Mouse (Mus musculus): ENCODE measurements around the gene Tmem230.
"Not testable (repeated sequence)": the region's sequence is repeated elsewhere in the genome, so short reads cannot be mapped to it uniquely, and the experiment has no call there.

Gene Tmem230

GRCm38 (mm10) chr2:132247539-132248313 is at the start of gene Tmem230:
Gene Tmem230, minus strand, starts transcription at chr2:132247807.
- peak; percentile 89 to 93 for DNase-seq (ENCODE audit: low spot score in 2 of 2)

DNA sequence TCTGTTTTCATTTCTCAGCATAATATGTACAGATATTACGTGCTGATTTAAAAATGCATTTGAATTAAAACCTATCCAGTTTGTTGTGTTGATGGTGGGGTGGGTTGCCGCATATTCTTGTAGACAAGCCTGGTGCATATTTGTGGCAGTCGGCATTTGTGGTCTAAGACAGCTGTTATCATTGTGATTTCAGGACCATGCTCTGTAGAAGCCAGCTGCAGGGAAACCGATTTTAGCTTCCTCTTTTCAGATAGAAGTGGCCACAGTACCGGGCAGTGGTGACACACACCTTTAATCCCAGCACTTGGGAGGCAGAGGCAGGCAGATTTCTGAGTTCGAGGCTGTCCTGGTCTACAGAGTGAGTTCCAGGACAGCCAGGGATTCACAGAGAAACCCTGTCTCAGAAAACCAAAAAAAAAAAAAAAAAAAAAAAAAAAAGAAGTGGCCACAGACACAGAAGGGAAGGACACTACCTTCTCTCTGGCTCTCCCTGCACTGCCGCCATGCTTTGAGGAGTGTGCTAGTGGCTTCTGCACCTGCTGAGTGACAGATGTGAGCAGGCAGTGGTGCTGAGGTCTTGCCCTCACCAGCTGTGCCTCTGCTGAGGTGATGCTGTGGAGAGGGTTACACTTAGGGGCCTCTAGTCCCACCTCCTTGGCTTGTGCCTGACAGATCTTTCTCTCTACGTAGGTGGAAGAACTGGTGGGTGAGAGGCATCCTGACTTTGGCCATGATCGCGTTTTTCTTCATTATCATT is 46.3 kb upstream of the Tmem230 start:
- DNase-seq (ENCODE audit: low spot score in 2 of 2), result no peak

DNA sequence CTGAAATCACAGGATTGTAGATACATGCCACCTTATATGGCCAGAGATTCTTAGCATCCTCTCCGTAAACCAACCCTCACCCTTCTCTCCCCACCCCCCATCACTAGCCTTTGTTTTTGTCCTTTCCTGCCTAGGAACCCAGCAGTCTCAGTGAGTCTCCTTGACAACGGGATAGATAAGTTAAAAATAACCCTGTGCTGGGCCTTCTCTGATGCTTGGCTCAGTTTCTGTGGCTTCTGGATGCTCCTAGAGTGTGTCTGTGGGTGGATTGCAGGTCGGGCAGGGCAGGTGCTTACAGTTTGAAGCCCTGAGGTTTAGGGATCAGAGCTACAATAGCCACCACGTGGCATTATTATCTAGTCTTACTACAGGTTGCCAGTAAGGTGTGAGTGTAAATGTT is 44.5 kb upstream of the Tmem230 start:
- peak in 1 of 2 experiments; percentile 44 for DNase-seq (ENCODE audit: low spot score in 2 of 2)

- no peak for DNase-seq (ENCODE audit: low spot score in 2 of 2)
Measured at GRCm38 (mm10) chr2:132291265-132291664, 43.7 kb upstream of the Tmem230 start.

DNA sequence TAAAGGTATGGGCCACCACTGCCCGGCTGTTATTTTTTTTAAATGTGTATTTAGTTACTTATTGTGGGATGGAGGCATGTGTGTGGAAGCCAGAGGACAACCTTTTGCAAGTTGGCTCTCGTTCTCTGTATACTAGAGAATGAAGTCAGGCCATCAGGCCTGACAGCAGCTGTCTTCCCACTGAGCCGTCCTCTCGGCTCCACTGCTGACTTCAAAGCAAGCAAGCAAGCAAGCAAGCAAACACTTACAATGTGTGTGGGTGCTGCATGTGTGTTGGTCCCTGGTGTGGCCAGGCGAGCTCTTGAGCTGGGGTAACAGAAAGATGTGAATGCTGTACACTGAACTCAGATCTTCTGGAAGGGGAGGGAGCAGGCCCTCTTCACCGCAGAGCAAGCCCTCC is 43.2 kb upstream of the Tmem230 start:
- DNase-seq (ENCODE audit: low spot score in 2 of 2), result no peak

- DNase-seq (ENCODE audit: low spot score in 2 of 2), result not testable (repeated sequence)
Measured at GRCm38 (mm10) chr2:132289213-132289612, 41.6 kb upstream of the Tmem230 start.

GRCm38 (mm10) chr2:132286376-132287076 is 38.9 kb upstream of the Tmem230 start:
- no peak for DNase-seq (ENCODE audit: low spot score in 2 of 2)

DNA sequence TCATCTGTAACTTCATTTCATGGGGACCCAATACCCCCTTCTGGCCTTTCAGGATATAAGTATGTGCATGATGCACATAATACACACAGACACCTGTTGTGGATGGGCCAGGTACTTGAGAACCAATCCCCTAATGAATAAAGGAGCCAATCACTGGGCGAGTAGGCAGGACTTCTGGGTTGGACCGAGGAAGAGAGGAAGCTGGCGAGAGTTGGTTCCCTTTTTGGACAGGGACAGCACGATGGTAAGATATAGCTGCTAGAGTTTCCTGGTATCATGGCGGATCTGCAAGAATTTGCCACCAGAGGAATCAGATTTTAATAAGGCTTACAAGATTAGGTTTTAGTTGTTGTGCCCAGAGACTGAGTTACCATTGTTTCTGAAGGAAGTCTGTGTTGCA is 38.1 kb upstream of the Tmem230 start:
- DNase-seq (ENCODE audit: low spot score in 2 of 2), result not testable (repeated sequence)

- no peak for DNase-seq (ENCODE audit: low spot score in 2 of 2)
Measured at GRCm38 (mm10) chr2:132284492-132285139, 37.0 kb upstream of the Tmem230 start.

- no peak for DNase-seq (ENCODE audit: low spot score in 2 of 2)
Measured at GRCm38 (mm10) chr2:132283236-132284070, 35.8 kb upstream of the Tmem230 start.

GRCm38 (mm10) chr2:132282453-132283174 is 35.0 kb upstream of the Tmem230 start:
- DNase-seq (ENCODE audit: low spot score in 2 of 2), result no peak

DNA sequence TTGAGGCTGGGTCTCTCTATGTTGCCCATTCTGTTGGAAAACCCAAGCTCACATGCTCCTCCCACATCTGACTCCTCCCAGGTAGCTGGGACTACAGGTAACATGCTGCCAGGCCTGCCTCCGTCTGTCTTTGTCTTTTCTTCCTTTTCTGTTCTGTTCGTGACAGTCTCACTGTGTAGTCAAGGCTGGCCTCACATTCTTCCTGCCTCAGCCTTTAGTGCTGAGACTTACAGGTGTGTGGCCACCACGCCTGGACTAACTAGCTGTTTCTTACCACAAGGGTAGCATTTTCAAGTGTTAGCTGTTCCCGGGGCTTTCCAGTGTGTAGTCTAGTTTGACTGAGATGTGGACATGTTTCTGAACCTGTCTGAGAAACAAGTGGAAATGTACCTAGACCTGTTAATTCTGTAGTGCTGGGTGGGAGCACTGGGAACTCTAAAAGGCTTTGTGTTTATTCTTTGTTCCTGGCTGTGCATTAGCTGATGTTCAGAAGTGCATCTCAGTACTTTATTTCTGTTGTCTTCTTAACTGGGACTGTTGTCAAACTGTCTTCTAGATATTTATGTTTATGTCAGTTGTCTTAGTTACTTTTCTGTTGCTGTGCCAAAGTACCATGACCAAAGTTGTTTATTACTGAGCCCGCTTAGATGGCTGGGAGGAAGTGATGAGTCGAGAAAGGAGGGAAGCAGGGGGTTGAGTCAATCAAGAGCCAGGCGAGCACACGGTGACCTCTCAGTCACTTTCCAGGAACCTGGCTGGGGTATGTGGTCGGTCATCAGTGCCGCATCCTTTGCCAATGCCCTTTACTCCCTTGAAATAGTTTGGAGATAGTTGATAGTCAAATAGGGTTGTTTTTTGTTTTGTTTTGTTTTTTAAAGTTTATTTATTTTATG is 34.2 kb upstream of the Tmem230 start:
- DNase-seq (ENCODE audit: low spot score in 2 of 2), result no peak

GRCm38 (mm10) chr2:132280518-132281120 is 33.0 kb upstream of the Tmem230 start:
- no peak for DNase-seq (ENCODE audit: low spot score in 2 of 2)

GRCm38 (mm10) chr2:132279978-132280377 is 32.4 kb upstream of the Tmem230 start:
- no peak for DNase-seq (ENCODE audit: low spot score in 2 of 2)

DNA sequence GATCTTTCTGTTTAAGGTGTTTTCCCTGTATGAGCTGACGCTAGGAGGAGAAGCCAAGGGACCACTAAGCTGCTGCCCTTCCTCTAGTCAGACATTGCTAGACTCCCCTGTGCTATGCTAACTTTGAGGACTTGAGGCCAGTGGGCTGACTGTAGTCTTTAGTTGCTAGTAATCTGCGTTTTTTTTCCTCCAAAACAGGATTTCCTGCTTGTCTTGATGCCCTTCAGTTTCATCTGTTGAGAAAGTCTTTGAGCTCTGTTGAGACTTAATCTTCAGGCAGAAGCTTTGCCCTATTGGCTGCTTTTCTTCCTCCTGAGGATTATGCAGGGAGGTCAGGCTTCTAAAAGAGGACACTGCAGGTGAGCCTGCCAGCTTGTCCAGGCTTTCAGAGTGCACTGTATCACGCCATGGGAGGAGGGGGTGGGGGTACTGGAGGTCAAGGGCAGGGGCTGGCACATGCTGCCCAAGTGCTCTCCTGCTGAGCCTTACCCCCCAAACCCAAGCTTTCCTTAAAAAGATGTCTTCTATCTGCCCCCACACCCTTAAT is 31.8 kb upstream of the Tmem230 start:
- no peak for DNase-seq (ENCODE audit: low spot score in 2 of 2)

DNA sequence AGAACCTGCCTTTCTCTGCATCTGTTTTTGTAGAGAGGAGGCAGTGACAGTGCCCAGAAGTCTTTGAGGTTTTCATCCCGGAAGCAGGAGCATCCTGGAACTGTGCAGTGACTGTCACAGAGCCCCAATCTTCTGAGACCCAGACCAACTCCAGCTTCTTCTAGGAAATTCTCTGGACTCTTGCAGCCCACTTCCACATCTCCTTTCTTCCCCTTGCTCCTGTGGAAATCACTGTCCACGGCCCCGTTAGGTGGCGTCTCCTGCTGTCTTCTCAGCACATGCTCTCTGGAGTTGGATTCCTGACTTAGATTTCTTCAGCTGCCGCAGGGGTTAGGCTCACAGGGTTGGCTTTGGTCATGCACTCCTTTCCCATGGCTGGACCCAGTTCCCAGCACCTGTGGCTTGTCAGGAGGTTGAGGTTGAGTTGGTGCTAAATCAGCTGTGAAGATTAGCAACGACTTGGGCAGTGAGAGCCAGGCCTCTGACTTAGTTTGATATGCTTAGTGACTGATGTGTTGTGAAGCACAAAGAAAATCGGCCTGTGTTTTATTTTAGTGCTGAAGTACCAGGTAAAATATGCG is 30.8 kb upstream of the Tmem230 start:
- no peak for DNase-seq (ENCODE audit: low spot score in 2 of 2)

DNA sequence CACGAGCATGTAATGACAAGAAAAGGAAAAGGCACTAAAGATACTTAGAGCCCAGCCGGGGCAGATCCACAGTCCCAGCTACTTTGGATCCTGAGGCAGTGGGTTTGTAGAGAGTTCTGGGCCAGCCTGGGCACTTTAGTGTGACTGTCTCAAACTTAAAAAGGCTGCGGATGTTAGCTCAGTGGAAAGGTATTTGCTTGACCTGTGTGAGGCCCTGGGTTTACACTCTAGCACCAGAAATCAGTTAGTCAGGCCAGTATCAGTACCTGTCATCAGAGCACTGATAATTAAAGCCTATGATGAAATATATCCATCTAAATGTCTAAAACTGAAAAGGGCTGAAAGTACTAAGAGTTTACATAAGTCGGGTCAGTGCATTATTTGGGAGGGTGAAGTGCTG is 28.6 kb upstream of the Tmem230 start:
- no peak for DNase-seq (ENCODE audit: low spot score in 2 of 2)

DNA sequence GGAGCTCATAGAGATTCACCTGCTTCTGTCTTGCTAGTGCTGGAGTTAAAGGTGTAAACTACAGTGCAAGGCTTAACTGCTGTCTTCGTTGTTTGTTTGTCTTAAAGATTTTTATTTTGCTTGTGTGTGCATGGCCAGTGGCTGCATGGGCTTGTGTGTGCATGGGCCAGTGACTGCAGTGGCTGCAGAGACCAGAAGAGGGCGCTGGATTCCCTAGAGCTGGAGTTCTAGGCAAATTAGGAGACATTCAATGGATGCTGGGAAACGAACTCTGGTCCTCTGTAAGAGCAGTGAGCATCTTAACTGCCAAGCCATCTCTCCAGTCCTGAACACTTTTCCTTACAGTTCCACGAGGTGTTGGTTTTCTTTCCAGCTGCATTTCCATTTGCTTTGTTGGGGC is 27.9 kb upstream of the Tmem230 start:
- no peak for DNase-seq (ENCODE audit: low spot score in 2 of 2)

All from frontal cortex, postnatal 10 days (tissue).